Mouse (Mus musculus) embryonic fibroblast, embryonic 13.5 days (primary cell): ENCODE results near the gene Zrsr1.

Experiments used
- CTCF ChIP-seq: IDR thresholded peaks from 2 replicates; pipeline ENCODE4 v1.5.1; 2011; ENCODE audit warnings: mild to moderate bottlenecking, control low read depth, low read length, moderate library complexity, borderline replicate concordance; ENCODE audit not compliant: insufficient read depth
- POLR2A ChIP-seq: IDR thresholded peaks from 2 replicates; pipeline ENCODE4 v1.6.1; 2011; ENCODE audit warnings: low read depth, mild to moderate bottlenecking, control low read depth, low read length, moderate library complexity

DNA sequence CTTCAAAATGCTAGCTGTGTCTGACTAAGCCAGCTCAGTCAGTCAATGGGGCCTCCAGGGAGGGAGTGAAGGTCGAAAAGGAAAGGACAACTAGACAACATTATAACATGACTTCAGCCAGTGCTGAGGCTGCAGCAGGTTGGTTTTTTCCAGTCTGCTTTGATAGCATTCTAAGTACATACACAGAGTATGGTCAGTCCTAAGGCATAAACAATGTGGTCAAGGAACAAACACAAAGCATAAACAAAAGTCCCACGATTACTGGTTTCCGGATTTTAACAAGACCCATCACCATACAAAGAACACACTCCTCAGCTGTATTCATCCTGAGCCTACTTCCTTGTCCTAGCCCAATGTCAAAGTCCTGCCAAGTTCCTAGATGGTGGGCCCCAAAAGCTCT lies 13.7 kb downstream of the Zrsr1 start:
- TF ChIP-seq POLR2A, result no peak
- TF ChIP-seq CTCF, result no peak
